Mouse (Mus musculus) cerebellum, adult 2 months (tissue): ENCODE data around the gene Hs6st1. TPM values are rescaled to one million over a fixed set of nuclear protein-coding genes. Genes with fewer than 3 reads are reported as not detected.
"Not testable (repeated sequence)": the region's sequence is repeated elsewhere in the genome, so short reads cannot be mapped to it uniquely, and the experiment has no call there.

Experiments
- DNase-seq, 2 experiments: peaks; one replicate each; pipeline ENCODE4 v3.0.0; 2021
- H3K27ac ChIP-seq: fragments of 200-500 bp; 2 replicates; pipeline ENCODE4 v1.5.1; 2012; ENCODE audit warnings: low read length, control low read depth, inconsistent platforms; ENCODE audit not compliant: insufficient read depth
- H3K27me3 ChIP-seq: fragments of 200-500 bp; 2 replicates; pipeline ENCODE4 v1.6.1; 2012; ENCODE audit warnings: inconsistent platforms, mild to moderate bottlenecking, low read length, moderate library complexity; ENCODE audit not compliant: control insufficient read depth, insufficient read depth
- H3K4me1 ChIP-seq: fragments of 200-500 bp; 2 replicates; pipeline ENCODE4 v1.6.1; 2011; ENCODE audit warnings: low read length; ENCODE audit not compliant: control insufficient read depth, insufficient read depth
- H3K4me3 ChIP-seq: fragments of 200-500 bp; replicated peaks from 2 replicates; pipeline ENCODE3; 2011; ENCODE audit warnings: mild to moderate bottlenecking, low read depth, low read length, control low read depth; ENCODE audit not compliant: insufficient read depth
- CTCF ChIP-seq: fragments of 200-500 bp; IDR thresholded peaks from 2 replicates; pipeline ENCODE4 v1.5.1; 2011; ENCODE audit warnings: low read depth, mild to moderate bottlenecking, control low read depth, low read length, moderate library complexity, borderline replicate concordance; ENCODE audit not compliant: insufficient read depth
- POLR2A ChIP-seq: fragments of 200-500 bp; IDR thresholded peaks from 2 replicates; pipeline ENCODE4 v1.6.1; 2011; ENCODE audit warnings: low read length, control low read depth, borderline replicate concordance; ENCODE audit not compliant: insufficient read depth
- WGBS: fragments of 180-500 bp; shearing (Covaris S2); methylation state at CpG from one replicate; pipeline ENCODE4 v1.1.7; 2018; 5-methylcytosine and 5-hydroxymethylcytosine counted together
- polyA plus RNA-seq: library from polyadenylated mRNA; depleted of rRNA; stranded (reverse); fragments of >200 nt; gene quantifications from 2 replicates; pipeline ENCODE4 v1.2.3, GENCODE M21; 2012; rRNA removed

Gene Hs6st1
- polyA plus RNA-seq = 69.8 and 70.5 TPM in 2 replicates

- Histone ChIP-seq H3K27me3 (no peaks in the 10 kb centered on the region), H3K4me1 (peaks cover 36% of the 10 kb centered on the region), H3K27ac (peak within 1 kb of the TSS; percentile 73), H3K4me3 (peak within 1 kb of the TSS; percentile 84)
- peak; percentile 93 to 96 for DNase-seq
- WGBS = 2% methylated on average over 51 of the region's 55 CpGs
- TF ChIP-seq POLR2A = peak; percentile 63
- TF ChIP-seq CTCF = no peak
Measured at GRCm38 (mm10) chr1:36068076-36068475, at the start of gene Hs6st1. Gene Hs6st1, plus strand, starts transcription at chr1:36068400.

DNA sequence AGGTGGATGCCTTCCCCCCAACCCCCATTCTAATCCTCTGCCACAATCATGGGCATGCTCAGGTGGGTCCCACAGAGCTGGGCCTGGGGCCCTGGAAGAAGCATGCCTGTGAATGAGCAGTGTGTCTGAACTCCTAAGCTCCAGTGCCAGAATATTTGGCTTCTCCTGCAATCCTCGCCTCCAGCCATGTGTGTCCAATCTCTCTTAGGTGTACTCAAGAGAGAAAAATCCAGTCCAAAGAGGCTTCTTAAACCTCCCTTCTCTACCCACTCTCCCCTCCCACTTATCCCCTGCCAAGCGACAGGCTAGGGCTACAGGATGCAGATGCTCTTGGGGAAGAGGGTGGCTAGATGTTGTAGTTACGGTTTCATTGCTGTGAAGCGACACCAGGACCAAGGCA, 49.6 kb upstream of the Hs6st1 start:
- DNase-seq = no peak
- H3K4me3 ChIP-seq = no peak overlapping the region
- TF ChIP-seq CTCF = no peak
- TF ChIP-seq POLR2A = no peak
- no peak overlapping the region for H3K27ac ChIP-seq
- WGBS = 91% methylated on average over 4 of the region's 4 CpGs
- H3K27me3 ChIP-seq = no peaks in the 10 kb centered on the region
- H3K4me1 ChIP-seq = no peaks in the 10 kb centered on the region

- H3K27me3 ChIP-seq = no peaks in the 10 kb centered on the region
- TF ChIP-seq POLR2A (no peak), CTCF (no peak)
- H3K4me3 ChIP-seq = no peak overlapping the region
- no peak overlapping the region for H3K27ac ChIP-seq
- H3K4me1 ChIP-seq = no peaks in the 10 kb centered on the region
- 93% methylated on average over 2 of the region's 2 CpGs for WGBS
- DNase-seq = no peak
Measured at GRCm38 (mm10) chr1:36019161-36019560, 49.0 kb upstream of the Hs6st1 start.

DNA sequence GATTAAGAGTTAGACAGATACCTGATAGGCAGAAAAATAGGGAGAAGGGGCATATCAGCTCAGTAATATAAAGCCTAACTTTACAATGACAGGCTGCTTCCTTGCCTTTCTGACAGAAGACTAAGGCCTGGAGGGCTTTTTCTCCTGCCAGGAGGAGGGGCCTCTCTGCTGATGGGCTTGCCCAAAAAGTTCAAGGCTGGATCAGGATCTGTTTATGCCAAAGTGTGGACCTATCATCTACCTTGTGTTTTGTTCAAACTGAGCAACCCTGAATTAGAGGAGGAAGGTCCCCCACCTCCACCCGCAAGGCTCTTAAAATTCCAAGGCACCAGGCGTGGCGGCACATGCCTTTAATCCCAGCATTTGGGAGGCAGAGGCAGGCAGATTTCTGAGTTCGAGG, 47.9 kb upstream of the Hs6st1 start:
- no peaks in the 10 kb centered on the region for H3K27me3 ChIP-seq
- TF ChIP-seq CTCF (no peak), POLR2A (no peak)
- no peak overlapping the region for H3K27ac ChIP-seq
- H3K4me1 ChIP-seq = no peaks in the 10 kb centered on the region
- no peak for DNase-seq
- no peak overlapping the region for H3K4me3 ChIP-seq
- WGBS = 94% methylated on average over 4 of the region's 4 CpGs

GRCm38 (mm10) chr1:36030421-36030821, 37.8 kb upstream of the Hs6st1 start:
- Histone ChIP-seq H3K27ac (peak overlapping the region; percentile 24), H3K27me3 (no peaks in the 10 kb centered on the region), H3K4me3 (peak overlapping the region; percentile 12), H3K4me1 (peaks cover 13% of the 10 kb centered on the region)
- DNase-seq = peak; percentile 88 to 93
- TF ChIP-seq CTCF (no peak), POLR2A (no peak; the same call in 1 of the 2 replicates)
- WGBS = 4% methylated on average over 10 of the region's 10 CpGs

DNA sequence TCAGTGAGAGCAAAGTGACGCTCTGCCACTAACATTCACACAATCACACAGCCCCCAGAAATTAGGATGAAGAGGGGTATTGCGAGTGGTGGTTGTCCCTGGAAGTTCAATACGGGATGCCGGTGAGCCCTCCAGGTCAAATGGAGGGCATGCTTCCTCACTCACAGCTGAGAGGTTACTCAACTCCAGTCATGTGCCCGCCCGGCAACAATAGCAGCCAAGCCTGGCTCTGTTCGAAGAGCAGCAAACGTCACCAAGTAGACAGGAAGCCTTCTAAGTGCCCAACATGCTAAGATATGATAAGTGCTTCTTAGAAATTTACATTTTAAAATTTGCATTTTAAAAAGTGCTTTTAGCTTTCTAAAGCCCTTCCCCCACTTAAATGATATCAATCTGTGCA, 29.4 kb upstream of the Hs6st1 start:
- Histone ChIP-seq H3K27me3 (no peaks in the 10 kb centered on the region), H3K4me3 (no peak overlapping the region), H3K27ac (no peak overlapping the region), H3K4me1 (no peaks in the 10 kb centered on the region)
- WGBS = 91% methylated on average over 8 of the region's 8 CpGs
- TF ChIP-seq CTCF (no peak), POLR2A (no peak)
- DNase-seq = no peak

DNA sequence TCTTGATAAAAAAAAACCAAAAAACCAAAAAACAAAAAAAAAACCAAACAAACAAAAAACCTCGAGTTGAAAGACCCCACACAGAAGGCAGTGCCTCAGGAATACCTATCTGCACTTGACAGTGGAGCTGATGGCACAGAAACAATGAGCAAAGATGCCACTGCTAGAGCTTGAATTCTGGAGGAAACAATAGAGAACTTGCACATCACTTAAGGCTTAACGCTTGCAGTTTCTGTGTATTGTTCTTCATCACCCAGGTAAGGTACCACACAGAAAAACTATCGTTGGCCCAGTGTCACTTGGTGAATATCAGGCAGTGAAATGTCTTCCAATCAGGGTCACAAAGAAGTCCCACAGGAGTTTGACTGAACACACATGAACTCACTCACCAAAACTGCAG, 26.1 kb upstream of the Hs6st1 start:
- TF ChIP-seq CTCF = no peak
- no peak for TF ChIP-seq POLR2A
- Histone ChIP-seq H3K4me1 (no peaks in the 10 kb centered on the region), H3K27me3 (no peaks in the 10 kb centered on the region), H3K4me3 (no peak overlapping the region), H3K27ac (no peak overlapping the region)
- WGBS = 79% methylated on average over 3 of the region's 3 CpGs
- no peak for DNase-seq

GRCm38 (mm10) chr1:36043793-36044192, 24.4 kb upstream of the Hs6st1 start:
- H3K27me3 ChIP-seq, H3K4me1 ChIP-seq, H3K4me3 ChIP-seq, DNase-seq, H3K27ac ChIP-seq: not testable (repeated sequence)
- WGBS = 96% methylated on average over 5 of the region's 5 CpGs

- no peak overlapping the region for H3K4me3 ChIP-seq
- DNase-seq = no peak
- H3K27ac ChIP-seq = no peak overlapping the region
- 93% methylated on average over 4 of the region's 4 CpGs for WGBS
- no peaks in the 10 kb centered on the region for H3K4me1 ChIP-seq
- H3K27me3 ChIP-seq = no peaks in the 10 kb centered on the region
- TF ChIP-seq POLR2A (no peak), CTCF (no peak)
Measured at GRCm38 (mm10) chr1:36044288-36044687, 23.9 kb upstream of the Hs6st1 start.
